In the genomic region with DNA sequence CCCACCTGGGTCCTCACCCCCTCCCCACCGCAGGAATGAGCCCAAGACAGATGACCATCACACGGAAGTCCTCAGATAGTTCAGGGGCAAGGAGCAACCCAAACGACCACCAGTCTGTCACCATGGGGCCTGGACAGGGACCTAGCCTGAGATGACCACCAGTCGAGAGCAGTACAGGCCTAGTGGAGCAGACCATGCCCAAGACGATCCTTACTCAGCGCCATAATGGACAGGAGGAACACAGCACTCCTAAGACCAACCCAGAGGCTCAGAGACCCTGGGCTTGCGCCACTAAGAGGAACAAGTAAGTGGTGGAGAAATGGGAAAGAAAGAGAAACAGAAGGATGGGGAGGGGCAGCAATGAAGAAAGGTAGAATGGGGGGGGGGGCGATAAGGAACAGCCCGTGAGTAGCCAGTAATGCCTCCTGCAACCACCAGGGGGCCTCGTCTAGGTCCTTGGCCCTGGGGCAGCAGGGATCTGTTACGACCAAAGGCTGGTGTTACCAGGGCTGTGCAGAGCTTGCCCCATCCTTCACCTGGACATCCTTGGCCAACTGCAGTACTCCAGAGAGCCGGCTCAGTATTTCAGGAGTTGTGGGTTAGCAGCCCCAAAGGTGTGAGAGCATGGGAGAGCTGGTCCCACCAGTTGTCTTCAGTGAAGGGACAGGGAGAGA, we compare ENCODE assay signal across 10 mouse cellular contexts. TPM values are rescaled to one million over a fixed set of nuclear protein-coding genes. Genes with fewer than 3 reads are reported as not detected.
DNase-seq lines count a peak whose midpoint lies in the region; ATAC-seq and TF ChIP-seq lines count a peak whose summit lies in the region.
"Had no signal": no experiment of that assay in that cellular context is flagged by ENCODE, and none has a peak within 500 bp of the region (broad histone marks: within the 10 kb centered on the region; RNA-seq: fewer than 3 reads in every experiment).

No protein-coding gene starts in this region.

- no peaks in the 10 kb centered on the region for H3K9me3 ChIP-seq in midbrain, embryonic 14.5 days (ENCODE audit: control insufficient read depth, low read length)
- no peaks in the 10 kb centered on the region for H3K9me3 ChIP-seq in midbrain, embryonic 11.5 days (ENCODE audit: control insufficient read depth, low read length)

- TF ChIP-seq POLR2A in brain, embryonic 14.5 days (IDR thresholded peaks at IDR 0.05; ENCODE audit: borderline replicate concordance, extremely low read depth, insufficient read depth, insufficient read length, poor library complexity, severe bottlenecking) = no peak
- no peak for TF ChIP-seq POLR2A in small intestine, adult 2 months (IDR thresholded peaks at IDR 0.05; ENCODE audit: low read depth, low read length)

- H3K36me3 ChIP-seq in midbrain, embryonic 14.5 days (ENCODE audit: control insufficient read depth, insufficient read depth, low read length) = no peaks in the 10 kb centered on the region
- no peaks in the 10 kb centered on the region for H3K36me3 ChIP-seq in midbrain, embryonic 11.5 days (ENCODE audit: control insufficient read depth, insufficient read depth, low read length)
- H3K36me3 ChIP-seq in small intestine, adult 2 months (ENCODE audit: control insufficient read depth, insufficient read depth, low read length) = no peaks in the 10 kb centered on the region

- no peaks in the 10 kb centered on the region for H3K4me1 ChIP-seq in midbrain, embryonic 14.5 days (ENCODE audit: control insufficient read depth, insufficient read depth, low read length)
- H3K4me1 ChIP-seq in midbrain, embryonic 11.5 days (ENCODE audit: control insufficient read depth, insufficient read depth, low read length) = no peaks in the 10 kb centered on the region
- no peaks in the 10 kb centered on the region for H3K4me1 ChIP-seq in small intestine, adult 2 months (ENCODE audit: control insufficient read depth, insufficient read depth, insufficient read length, low read length)

- H3K27me3 ChIP-seq in midbrain, embryonic 14.5 days (ENCODE audit: control insufficient read depth, insufficient read depth, low read length) = no peaks in the 10 kb centered on the region
- no peaks in the 10 kb centered on the region for H3K27me3 ChIP-seq in midbrain, embryonic 11.5 days (ENCODE audit: control insufficient read depth, insufficient read depth, low read length)
- H3K27me3 ChIP-seq in small intestine, adult 2 months (ENCODE audit: control insufficient read depth, insufficient read depth, low read length) = no peaks in the 10 kb centered on the region

- ATAC-seq in cerebellum, adult (ENCODE audit: insufficient number of reproducible peaks, low FRiP score, low TSS enrichment) = no peak
- ATAC-seq in midbrain, embryonic 14.5 days (ENCODE audit: low FRiP score, low TSS enrichment) = no peak
- no peak for ATAC-seq in midbrain, embryonic 11.5 days (ENCODE audit: low FRiP score)

- H3K4me2 ChIP-seq in midbrain, embryonic 14.5 days (ENCODE audit: low read length) = no peak overlapping the region
- no peak overlapping the region for H3K4me2 ChIP-seq in midbrain, embryonic 11.5 days

- H3K4me3 ChIP-seq in midbrain, embryonic 14.5 days (replicated peaks; ENCODE audit: low read depth, low read length) = no peak overlapping the region
- no peak overlapping the region for H3K4me3 ChIP-seq in midbrain, embryonic 11.5 days (ENCODE audit: low read depth, low read length)
- H3K4me3 ChIP-seq in small intestine, adult 2 months (ENCODE audit: low read depth, low read length) = no peak overlapping the region
- H3K4me3 ChIP-seq: myocyte had no signal

- DNase-seq in cerebellum, postnatal 36 days = peak; percentile 26 to 31
- DNase-seq in midbrain, embryonic 14.5 days = peak; percentile 8
- DNase-seq in midbrain, embryonic 11.5 days (ENCODE audit: low spot score, missing footprints) = no peak
- DNase-seq in brain, embryonic 14.5 days (ENCODE audit: low read depth) = peak; percentile 4
- peak; percentile 73 for DNase-seq in kidney, postnatal 10 days
- DNase-seq in spleen, adult 12 weeks (ENCODE audit: low spot score) = no peak

- no peak overlapping the region for H3K27ac ChIP-seq in midbrain, embryonic 14.5 days (replicated peaks; ENCODE audit: low read depth, low read length)
- no peak overlapping the region for H3K27ac ChIP-seq in midbrain, embryonic 11.5 days (ENCODE audit: low read depth, low read length)
- H3K27ac ChIP-seq in small intestine, adult 2 months (ENCODE audit: insufficient read depth, low read depth, low read length) = no peak overlapping the region

- no peak overlapping the region for H3K9ac ChIP-seq in midbrain, embryonic 14.5 days (replicated peaks; ENCODE audit: low read length)
- H3K9ac ChIP-seq in midbrain, embryonic 11.5 days (ENCODE audit: low read length) = no peak overlapping the region

- peak; percentile 54; the same call in 1 of the 2 replicates for TF ChIP-seq CTCF in brain, embryonic 14.5 days (IDR thresholded peaks at IDR 0.05; ENCODE audit: borderline replicate concordance, extremely low read depth, insufficient read depth, insufficient read length)
- TF ChIP-seq CTCF in small intestine, adult 2 months (IDR thresholded peaks at IDR 0.05; ENCODE audit: extremely low read depth, insufficient read length, insufficient replicate concordance, low read depth, low read length) = peak; percentile 57; the same call in 1 of the 2 replicates

- WGBS in midbrain, embryonic 14.5 days = 60% methylated on average over 12 of the region's 12 CpGs
- 61% methylated on average over 11 of the region's 12 CpGs for WGBS in midbrain, embryonic 11.5 days
- WGBS in small intestine, adult 2 months = 57% methylated on average over 11 of the region's 12 CpGs

RNA-seq across cellular contexts. Expression of gene A630023A22Rik, which starts 4.0 kb away (rescaled TPM):
- polyA plus RNA-seq in midbrain, embryonic 14.5 days (2014; fragmentation: Nextera tagmentation; extraction: Ambion mirVana) = not detected in 2 replicates
- not detected in 2 replicates for polyA plus RNA-seq in midbrain, embryonic 11.5 days (2014; fragmentation: Nextera tagmentation; extraction: Ambion mirVana)
- not detected in 2 replicates for polyA plus RNA-seq in brain, embryonic 14.5 days (2012; rRNA removed)
- not detected in 2 replicates for polyA plus RNA-seq in small intestine, adult 2 months (2012; rRNA removed)
- polyA plus RNA-seq: heart, embryonic 14.5 days had no signal

RNA-seq across cellular contexts. Expression of gene Anxa8, which starts 20.7 kb away (rescaled TPM):
- not detected in 2 replicates for polyA plus RNA-seq in midbrain, embryonic 14.5 days (2014; fragmentation: Nextera tagmentation; extraction: Ambion mirVana)
- polyA plus RNA-seq in midbrain, embryonic 11.5 days (2014; fragmentation: Nextera tagmentation; extraction: Ambion mirVana) = 0.81 and 1.0 TPM in 2 replicates
- 0.46 and 1.1 TPM in 2 replicates for polyA plus RNA-seq in brain, embryonic 14.5 days (2012; rRNA removed)
- polyA plus RNA-seq in small intestine, adult 2 months (2012; rRNA removed) = 0.11 and 0.50 TPM in 2 replicates

RNA-seq across cellular contexts. Expression of gene Npy4r, which starts 45.8 kb away (rescaled TPM):
- polyA plus RNA-seq in midbrain, embryonic 14.5 days (2014; fragmentation: Nextera tagmentation; extraction: Ambion mirVana) = 0.13 and 0.18 TPM in 2 replicates
- not detected in 2 replicates for polyA plus RNA-seq in midbrain, embryonic 11.5 days (2014; fragmentation: Nextera tagmentation; extraction: Ambion mirVana)
- 0.09 and 0.11 TPM in 2 replicates for polyA plus RNA-seq in brain, embryonic 14.5 days (2012; rRNA removed)
- 0.14 and 0.91 TPM in 2 replicates for polyA plus RNA-seq in small intestine, adult 2 months (2012; rRNA removed)

RNA-seq across cellular contexts. Expression of gene Antxrl, which starts 54.0 kb away (rescaled TPM):
- polyA plus RNA-seq in midbrain, embryonic 14.5 days (2014; fragmentation: Nextera tagmentation; extraction: Ambion mirVana) = not detected in 2 replicates
- not detected in 2 replicates for polyA plus RNA-seq in midbrain, embryonic 11.5 days (2014; fragmentation: Nextera tagmentation; extraction: Ambion mirVana)
- not detected in 2 replicates for polyA plus RNA-seq in brain, embryonic 14.5 days (2012; rRNA removed)
- polyA plus RNA-seq in small intestine, adult 2 months (2012; rRNA removed) = not detected in 2 replicates
- polyA plus RNA-seq: heart, embryonic 14.5 days had no signal

Comparison
In these comparisons a context has a peak if more than half of its experiments do, and no peak if none do; other contexts are left out.
1. DNase-seq: peak in cerebellum, postnatal 36 days (2 of 2), midbrain, embryonic 14.5 days (single experiment), brain, embryonic 14.5 days (single experiment) and kidney, postnatal 10 days (single experiment); none in midbrain, embryonic 11.5 days (single experiment) and spleen, adult 12 weeks (single experiment).